Mouse (Mus musculus) spleen, postnatal 14 days (tissue): ENCODE results near the gene Elmo3.

Experiments used
- DNase-seq, 2 experiments: peaks; one replicate each; pipeline ENCODE4 v3.0.0; 2021 to 2022; ENCODE audit warnings: low spot score in 2 of 2

Elmo3 gene

DNA sequence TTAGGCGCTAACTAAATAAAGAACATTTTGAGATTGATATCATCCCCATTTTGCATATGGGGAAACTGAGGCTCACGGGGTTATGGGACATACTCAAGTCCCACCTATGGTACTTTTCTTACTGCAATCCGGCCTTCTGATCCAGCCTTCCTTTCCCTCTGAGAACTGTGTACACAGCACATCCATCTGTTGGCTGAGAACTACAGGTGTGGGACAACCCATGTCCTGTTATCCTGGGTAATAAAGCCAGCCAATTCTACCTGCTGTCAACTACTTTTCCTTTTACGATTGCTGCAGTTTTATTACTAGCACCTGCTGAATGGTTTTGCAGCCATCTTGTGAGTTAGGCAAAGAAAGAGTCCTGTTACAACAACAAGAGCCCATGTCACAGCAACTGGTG lies 49.1 kb downstream of the Elmo3 start:
- DNase-seq, result no peak

GRCm38 (mm10) chr8:105355179-105356024 lies 50.0 kb downstream of the Elmo3 start:
- no peak for DNase-seq

DNA sequence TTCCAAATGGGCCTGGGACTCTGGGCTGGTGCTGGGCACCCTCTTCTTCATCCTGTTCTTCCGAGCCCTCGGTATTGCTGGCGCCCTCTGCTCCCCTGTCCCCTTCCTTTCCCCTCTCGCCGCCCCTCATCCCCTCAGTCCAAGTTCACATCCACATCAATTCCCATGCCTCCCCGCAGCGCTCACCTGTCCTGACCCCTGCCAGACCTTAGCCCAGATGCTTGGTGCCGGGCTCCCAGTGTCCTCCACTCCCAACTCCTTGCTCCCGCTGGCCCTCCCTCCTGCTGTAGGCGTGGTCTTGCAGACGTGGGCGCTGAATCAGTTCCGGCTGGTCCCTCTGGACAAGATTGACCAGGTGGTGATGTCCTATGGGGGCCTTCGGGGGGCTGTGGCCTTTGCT lies 51.3 kb downstream of the Elmo3 start:
- DNase-seq, result no peak

GRCm38 (mm10) chr8:105359208-105359607 lies 53.8 kb downstream of the Elmo3 start:
- DNase-seq, result no peak

DNA sequence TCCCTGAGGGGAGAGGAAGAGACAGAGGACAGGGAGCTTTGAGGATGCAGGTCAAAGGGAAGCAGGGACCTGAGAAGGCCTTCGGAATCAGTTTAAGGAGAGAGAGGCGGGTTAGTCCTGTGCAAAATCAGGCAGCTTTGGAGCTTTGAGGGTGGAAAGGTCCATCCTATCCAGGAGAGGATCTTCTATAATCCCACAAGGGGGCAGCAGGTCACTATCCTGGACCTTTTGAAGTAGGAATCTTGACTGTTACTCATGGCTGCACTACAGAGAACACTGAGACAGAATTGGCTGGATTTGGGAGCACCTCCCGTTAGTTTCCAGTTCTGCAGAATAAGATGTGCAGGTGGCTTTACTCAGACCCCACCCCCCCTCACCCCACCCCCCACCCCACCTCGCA lies 54.2 kb downstream of the Elmo3 start:
- DNase-seq, result no peak
